9 mouse cellular contexts compared by ENCODE assay signal in genomic region chr16:22119524-22119923, GRCm38 (mm10). TPM values are rescaled to one million over a fixed set of nuclear protein-coding genes. Genes with fewer than 3 reads are reported as not detected.
DNase-seq lines count a peak whose midpoint lies in the region; ATAC-seq and TF ChIP-seq lines count a peak whose summit lies in the region.
"Had no signal": no experiment of that assay in that cellular context is flagged by ENCODE, and none has a peak within 500 bp of the region (broad histone marks: within the 10 kb centered on the region; RNA-seq: fewer than 3 reads in every experiment).

No protein-coding gene starts in this region.

- peak overlapping the region; percentile 30; the same call in 1 of the 2 replicates for H3K27ac ChIP-seq in heart, embryonic 10.5 days
- 0 out of 2 replicates have a peak overlapping the region, but pooled peaks have one; percentile 2 for H3K27ac ChIP-seq in cortical plate, adult 2 months (ENCODE audit: insufficient read depth, low read length)
- no peak overlapping the region for H3K27ac ChIP-seq in liver, embryonic 16.5 days (ENCODE audit: low read length)
- no peak overlapping the region for H3K27ac ChIP-seq in intestine, embryonic 16.5 days (ENCODE audit: low read length)
- H3K27ac ChIP-seq: liver, embryonic 13.5 days had no signal

- no peaks in the 10 kb centered on the region for H3K9me3 ChIP-seq in heart, embryonic 10.5 days
- no peaks in the 10 kb centered on the region for H3K9me3 ChIP-seq in liver, embryonic 16.5 days (replicated peaks; ENCODE audit: control insufficient read depth, low read length)
- no peaks in the 10 kb centered on the region for H3K9me3 ChIP-seq in intestine, embryonic 16.5 days (ENCODE audit: control insufficient read depth, low read length)
- H3K9me3 ChIP-seq: liver, embryonic 13.5 days had no signal

- 93% methylated on average over 15 of the region's 15 CpGs for WGBS in heart, embryonic 10.5 days
- 34% methylated on average over 15 of the region's 15 CpGs for WGBS in liver, embryonic 16.5 days (ENCODE audit: insufficient replicate concordance)
- WGBS in intestine, embryonic 16.5 days: 88% methylated on average over 15 of the region's 15 CpGs

- intact Hi-C loops in heart, postnatal 25 days (cut with DNase I): no loop called here

- H3K27me3 ChIP-seq in heart, embryonic 10.5 days (ENCODE audit: insufficient read depth, poor library complexity, severe bottlenecking): no peaks in the 10 kb centered on the region
- H3K27me3 ChIP-seq in liver, embryonic 16.5 days (ENCODE audit: control insufficient read depth, insufficient read depth, low read depth, low read length): no peaks in the 10 kb centered on the region
- H3K27me3 ChIP-seq in intestine, embryonic 16.5 days (replicated peaks; ENCODE audit: control insufficient read depth, insufficient read depth, low read length): no peaks in the 10 kb centered on the region
- H3K27me3 ChIP-seq: liver, embryonic 13.5 days had no signal

- H3K9ac ChIP-seq in liver, embryonic 16.5 days (ENCODE audit: low read depth, low read length): no peak overlapping the region
- H3K9ac ChIP-seq in intestine, embryonic 16.5 days (ENCODE audit: low read depth, low read length): no peak overlapping the region
- H3K9ac ChIP-seq: liver, embryonic 13.5 days had no signal

- H3K4me1 ChIP-seq in heart, embryonic 10.5 days: peaks cover 43% of the 10 kb centered on the region
- peaks cover 2% of the 10 kb centered on the region; the same call in 1 of the 2 replicates for H3K4me1 ChIP-seq in cortical plate, adult 2 months (ENCODE audit: control insufficient read depth, insufficient read depth, low read length)
- no peaks in the 10 kb centered on the region for H3K4me1 ChIP-seq in liver, embryonic 16.5 days (ENCODE audit: control insufficient read depth, low read depth, low read length)
- H3K4me1 ChIP-seq in intestine, embryonic 16.5 days (ENCODE audit: control insufficient read depth, insufficient read depth, low read length): peaks cover 4% of the 10 kb centered on the region

- no peak for DNase-seq in heart, embryonic 10.5 days (ENCODE audit: low spot score)
- DNase-seq in heart, postnatal 25 days (ENCODE audit: low spot score): no peak
- peak; percentile 60 for DNase-seq in A20 (ENCODE audit: low read depth, low spot score)
- no peak for DNase-seq in yolk sac, embryonic 10.5 days (ENCODE audit: low spot score)
- no peak for DNase-seq in gastrocnemius, adult 8-10 months (ENCODE audit: low spot score in 2 of 2)
- DNase-seq: liver, embryonic 13.5 days had no signal

- peak; percentile 30; the same call in 1 of the 2 replicates for ATAC-seq in liver, embryonic 16.5 days (ENCODE audit: low read depth)
- no peak for ATAC-seq in intestine, embryonic 16.5 days

- no peak for TF ChIP-seq POLR2A in cortical plate, adult 2 months (IDR thresholded peaks at IDR 0.05; ENCODE audit: extremely low read depth, insufficient read depth, low read length)

- H3K4me3 ChIP-seq in heart, embryonic 10.5 days: no peak overlapping the region
- no peak overlapping the region for H3K4me3 ChIP-seq in cortical plate, adult 2 months (ENCODE audit: insufficient read depth, low read length)
- no peak overlapping the region for H3K4me3 ChIP-seq in liver, embryonic 16.5 days (ENCODE audit: low read depth, low read length)
- no peak overlapping the region for H3K4me3 ChIP-seq in intestine, embryonic 16.5 days (ENCODE audit: low read length)
- H3K4me3 ChIP-seq: liver, embryonic 13.5 days had no signal

- no peak for TF ChIP-seq CTCF in cortical plate, adult 2 months (IDR thresholded peaks at IDR 0.05; ENCODE audit: extremely low read depth, insufficient read depth, low read length)

- peaks cover 25% of the 10 kb centered on the region; the same call in 1 of the 2 replicates for H3K36me3 ChIP-seq in heart, embryonic 10.5 days
- no peaks in the 10 kb centered on the region for H3K36me3 ChIP-seq in liver, embryonic 16.5 days (ENCODE audit: control insufficient read depth, insufficient read depth)
- H3K36me3 ChIP-seq in intestine, embryonic 16.5 days (ENCODE audit: control insufficient read depth, insufficient read depth, low read length): peaks cover 4% of the 10 kb centered on the region
- H3K36me3 ChIP-seq: liver, embryonic 13.5 days had no signal

- H3K4me2 ChIP-seq in liver, embryonic 16.5 days (ENCODE audit: low read depth, low read length): no peak overlapping the region
- H3K4me2 ChIP-seq in intestine, embryonic 16.5 days (ENCODE audit: low read depth, low read length): no peak overlapping the region
- H3K4me2 ChIP-seq: liver, embryonic 13.5 days had no signal

RNA-seq across cellular contexts. Expression of gene Igf2bp2, which starts 43.6 kb away (rescaled TPM):
- polyA plus RNA-seq in heart, embryonic 10.5 days (2016; fragmentation: Nextera tagmentation; extraction: Ambion mirVana): 117 and 143 TPM in 2 replicates
- 1 to 10 TPM; 5.1 to 9.7 TPM for total RNA-seq in heart, postnatal 25 days (2021)
- 0.79 and 0.81 TPM in 2 replicates for polyA plus RNA-seq in cortical plate, adult 2 months (2012; rRNA removed)
- polyA plus RNA-seq in liver, embryonic 16.5 days (2015; fragmentation: Nextera tagmentation; extraction: Ambion mirVana): 8.3 and 8.5 TPM in 2 replicates
- polyA plus RNA-seq in intestine, embryonic 16.5 days (2015; fragmentation: Nextera tagmentation; extraction: Ambion mirVana): 97.7 and 98.1 TPM in 2 replicates
- 1 to 10 TPM in 2 of 4 experiments, under 1 TPM in 2; 0.53 to 1.4 (median 1.2) TPM for total RNA-seq in gastrocnemius, adult 8-10 months (2022)

Comparison
In these comparisons a context has a peak if more than half of its experiments do, and no peak if none do; other contexts are left out.
1. H3K27ac ChIP-seq: peak in heart, embryonic 10.5 days (single experiment) and cortical plate, adult 2 months (single experiment); none in liver, embryonic 16.5 days (single experiment) and intestine, embryonic 16.5 days (single experiment).
2. RNA of gene Igf2bp2, which starts 43.6 kb away (polyA plus RNA-seq): 117 to 143 TPM in heart, embryonic 10.5 days and 97.7 to 98.1 TPM in intestine, embryonic 16.5 days; 8.3 to 8.5 TPM in liver, embryonic 16.5 days and 0.79 to 0.81 TPM in cortical plate, adult 2 months; every median in the first group is over 10 times any median in the second.